Mouse (Mus musculus) CH12.LX (cell line): ENCODE measurements around the gene S100a6. TPM values are rescaled to one million over a fixed set of nuclear protein-coding genes. Genes with fewer than 3 reads are reported as not detected.

Experiments used
- DNase-seq: peaks from one replicate; pipeline ENCODE4 v3.0.0-alpha.2; 2013; ENCODE audit errors: extremely low read depth
- H3K27ac ChIP-seq: 2 replicates; pipeline ENCODE4 v1.5.1; 2012; ENCODE audit warnings: low read depth, mild to moderate bottlenecking, control low read depth, moderate library complexity; ENCODE audit not compliant: insufficient read depth
- H3K27me3 ChIP-seq: replicated peaks from 2 replicates; pipeline ENCODE3; 2012; ENCODE audit warnings: inconsistent platforms
- H3K36me3 ChIP-seq, 2 experiments: replicated peaks in 1 of 2; 2 replicates each; pipeline versions ENCODE3 to v1.6.1; 2012; ENCODE audit warnings: inconsistent platforms in 1 of 2, low read length in 1 of 2, mild to moderate bottlenecking in 1 of 2, mixed read lengths in 1 of 2, moderate library complexity in 1 of 2; ENCODE audit not compliant: control insufficient read depth in 1 of 2, insufficient read depth in 1 of 2
- H3K4me1 ChIP-seq, 2 experiments: 2 replicates each; pipeline ENCODE4 v1.6.1; 2012; ENCODE audit warnings: inconsistent platforms in 1 of 2, moderate library complexity in 1 of 2; ENCODE audit not compliant: insufficient read depth in 2 of 2, control insufficient read depth in 1 of 2
- H3K4me2 ChIP-seq: 2 replicates; pipeline ENCODE4 v1.6.1; 2012; ENCODE audit warnings: low read depth, mild to moderate bottlenecking, control low read depth; ENCODE audit not compliant: poor library complexity, insufficient read depth, severe bottlenecking
- H3K4me3 ChIP-seq, 3 experiments: fragments of 150-350 bp in 1 of 3; sonication (generic) in 1 of 3; replicated peaks in 1 of 3; 2 replicates each; pipeline versions ENCODE3 to v1.5.1; 2011 to 2012; ENCODE audit warnings: low read depth in 2 of 3, low read length in 2 of 3, mild to moderate bottlenecking in 2 of 3, moderate library complexity in 2 of 3, control low read depth in 1 of 3, improper control_type of control experiment in 1 of 3, inconsistent platforms in 1 of 3, mixed read lengths in 1 of 3; ENCODE audit not compliant: poor library complexity in 1 of 3
- H3K79me2 ChIP-seq: replicated peaks from 2 replicates; pipeline ENCODE4 v1.6.1; 2012; ENCODE audit warnings: mild to moderate bottlenecking, moderate library complexity; ENCODE audit not compliant: control insufficient read depth, poor library complexity, insufficient read depth, severe bottlenecking; ENCODE audit errors: extremely low read depth
- H3K9ac ChIP-seq: 2 replicates; pipeline ENCODE4 v1.6.1; 2012; ENCODE audit warnings: low read depth, mild to moderate bottlenecking, control low read depth, moderate library complexity; ENCODE audit not compliant: insufficient read depth
- H3K9me3 ChIP-seq: replicated peaks from 2 replicates; pipeline ENCODE3; 2012; ENCODE audit warnings: low read length, inconsistent platforms, mixed read lengths
- BHLHE40 ChIP-seq: IDR thresholded peaks from 2 replicates; pipeline ENCODE4 v1.6.1; 2011; ENCODE audit warnings: mild to moderate bottlenecking, low read depth, low read length, improper control_type of control experiment
- CHD1 ChIP-seq: IDR thresholded peaks from 2 replicates; pipeline ENCODE4 v1.6.1; 2012; ENCODE audit warnings: low read depth, low read length, improper control_type of control experiment, inconsistent platforms
- CHD2 ChIP-seq: IDR thresholded peaks from 2 replicates; pipeline ENCODE4 v1.6.1; 2011; ENCODE audit warnings: low read length, improper control_type of control experiment
- E2F4 ChIP-seq: IDR thresholded peaks from 2 replicates; pipeline ENCODE4 v1.6.1; 2011; ENCODE audit warnings: low read depth, low read length, improper control_type of control experiment; ENCODE audit not compliant: insufficient replicate concordance
- ELF1 ChIP-seq: IDR thresholded peaks from 2 replicates; pipeline ENCODE4 v1.6.1; 2014; ENCODE audit warnings: low read depth, mild to moderate bottlenecking, inconsistent platforms, low read length, improper control_type of control experiment
- ETS1 ChIP-seq: conservative IDR thresholded peaks from 2 replicates; pipeline ENCODE4 v1.6.1; 2012; ENCODE audit warnings: low read depth, mild to moderate bottlenecking, inconsistent platforms, low read length, improper control_type of control experiment, moderate library complexity
- GABPA ChIP-seq: IDR thresholded peaks from 2 replicates; pipeline ENCODE4 v1.6.1; 2012; ENCODE audit warnings: low read depth, low read length, improper control_type of control experiment, inconsistent platforms; ENCODE audit not compliant: insufficient replicate concordance
- HCFC1 ChIP-seq: IDR thresholded peaks from 2 replicates; pipeline ENCODE4 v1.6.1; 2012; ENCODE audit warnings: low read depth, mild to moderate bottlenecking, inconsistent platforms, low read length, improper control_type of control experiment
- IRF4 ChIP-seq: IDR thresholded peaks from 2 replicates; pipeline ENCODE4 v1.6.1; 2014; ENCODE audit warnings: low read depth, mild to moderate bottlenecking, inconsistent platforms, low read length, improper control_type of control experiment
- JUN ChIP-seq: IDR thresholded peaks from 2 replicates; pipeline ENCODE4 v1.6.1; 2011; ENCODE audit warnings: low read depth, mild to moderate bottlenecking, low read length, improper control_type of control experiment, moderate library complexity; ENCODE audit not compliant: insufficient read depth
- JUND ChIP-seq: conservative IDR thresholded peaks from 2 replicates; pipeline ENCODE4 v1.6.1; 2011; ENCODE audit warnings: low read depth, low read length, improper control_type of control experiment
- MEF2A ChIP-seq: IDR thresholded peaks from 2 replicates; pipeline ENCODE4 v1.6.1; 2014; ENCODE audit warnings: low read depth, mild to moderate bottlenecking, inconsistent platforms, low read length, improper control_type of control experiment, borderline replicate concordance
- MXI1 ChIP-seq: IDR thresholded peaks from 2 replicates; pipeline ENCODE4 v1.6.1; 2011; ENCODE audit warnings: mild to moderate bottlenecking, low read depth, low read length, improper control_type of control experiment
- MYC ChIP-seq: IDR thresholded peaks from 2 replicates; pipeline ENCODE4 v1.6.1; 2011; ENCODE audit warnings: low read depth, mild to moderate bottlenecking, improper control_type of control experiment, low read length
- NRF1 ChIP-seq: IDR thresholded peaks from 2 replicates; pipeline ENCODE4 v1.6.1; 2014; ENCODE audit warnings: low read depth, mild to moderate bottlenecking, inconsistent platforms, low read length, improper control_type of control experiment, moderate library complexity
- RAD21 ChIP-seq: IDR thresholded peaks from 2 replicates; pipeline ENCODE4 v1.6.1; 2011; ENCODE audit warnings: low read depth, mild to moderate bottlenecking, low read length, improper control_type of control experiment, moderate library complexity
- SIN3A ChIP-seq: IDR thresholded peaks from 2 replicates; pipeline ENCODE4 v1.6.1; 2012; ENCODE audit warnings: low read length, improper control_type of control experiment, inconsistent platforms
- UBTF ChIP-seq: IDR thresholded peaks from 2 replicates; pipeline ENCODE4 v1.6.1; 2012; ENCODE audit warnings: low read depth, mild to moderate bottlenecking, inconsistent platforms, low read length, improper control_type of control experiment, moderate library complexity
- USF1 ChIP-seq: IDR thresholded peaks from 2 replicates; pipeline ENCODE4 v1.6.1; 2014; ENCODE audit warnings: low read depth, mild to moderate bottlenecking, inconsistent platforms, low read length, improper control_type of control experiment
- ZC3H11A ChIP-seq: IDR thresholded peaks from 2 replicates; pipeline ENCODE4 v1.6.1; 2012; ENCODE audit warnings: low read depth, mild to moderate bottlenecking, inconsistent platforms, low read length, improper control_type of control experiment
- ZMIZ1 ChIP-seq: IDR thresholded peaks from 2 replicates; pipeline ENCODE4 v1.6.1; 2012; ENCODE audit warnings: low read depth, mild to moderate bottlenecking, inconsistent platforms, low read length, improper control_type of control experiment
- dilution Hi-C: fragments of 300-500 bp; cut with MboI; formaldehyde crosslinking; loops from 2 replicates; pipeline ENCODE4 v1.14.3; 2020; ENCODE audit warnings: low sequenced_read_pairs; ENCODE audit not compliant: extremely low pct_unique_long_range_greater_than_20kb, extremely low pct_ligation_motif_present
- in situ Hi-C: fragments of 300-500 bp; cut with MboI; formaldehyde crosslinking; loops from 3 replicates; pipeline ENCODE4 v1.14.3; 2019; ENCODE audit warnings: low sequenced_read_pairs, low pct_ligation_motif_present, low pct_unique_long_range_greater_than_20kb, mixed read lengths
- polyA plus RNA-seq: library from polyadenylated mRNA; unstranded; fragments of >175 nt; gene quantifications from 2 replicates; pipeline ENCODE4 v1.2.1, GENCODE M21; 2012; ENCODE audit warnings: low read depth; ENCODE audit not compliant: insufficient read length
- total RNA-seq, 2 experiments: library from RNA; depleted of rRNA; stranded (reverse); fragments of 300-350 nt in 1 of 2; fragments of >200 nt in 1 of 2; gene quantifications; 2 replicates each; pipeline ENCODE4 v1.2.3; 2012 to 2014

The S100a6 gene
- total and polyA plus RNA-seq, 3 experiments: not detected

- Histone ChIP-seq H3K9me3 (no peaks in the 10 kb centered on the region), H3K27ac (no peak within 1 kb of the TSS), H3K4me2 (no peak within 1 kb of the TSS), H3K27me3 (no peaks in the 10 kb centered on the region), H3K36me3 (no peaks in the 10 kb centered on the region), H3K4me1 (peaks cover 3 to 7% of the 10 kb centered on the region in 2 experiments), H3K79me2 (no peaks in the 10 kb centered on the region), H3K9ac (no peak within 1 kb of the TSS), H3K4me3 (no peak within 1 kb of the TSS)
- TF ChIP-seq RAD21 (no peak), USF1 (no peak), GABPA (no peak), SIN3A (no peak), E2F4 (no peak), NRF1 (no peak), CHD2 (no peak), ZC3H11A (no peak), HCFC1 (no peak), CHD1 (no peak), MXI1 (no peak), IRF4 (no peak), ETS1 (no peak), ZMIZ1 (no peak)
- in situ Hi-C loops: no loop called here
- dilution Hi-C loops: no loop called here
- no peak for DNase-seq
These were observed 11.1 kb upstream of the S100a6 start, which contains the start of gene Gm42674 for GRCm38 (mm10) chr3:90601486-90602110. Gm42674 (plus strand) TSS chr3:90601904.

GRCm38 (mm10) chr3:90603623-90604022 is 9.1 kb upstream of the S100a6 start, which contains the start of gene S100a4:
S100a4 (plus strand) TSS chr3:90603771.
- H3K9me3 ChIP-seq: no peaks in the 10 kb centered on the region
- H3K27me3 ChIP-seq: peaks cover 2% of the 10 kb centered on the region
- H3K4me3 ChIP-seq: no peak within 1 kb of the TSS
- no peak within 1 kb of the TSS for H3K27ac ChIP-seq
- no peak within 1 kb of the TSS for H3K4me2 ChIP-seq
- in situ Hi-C loops (no loop called here), dilution Hi-C loops (no loop called here)
- DNase-seq: no peak
- no peaks in the 10 kb centered on the region for H3K36me3 ChIP-seq
- H3K9ac ChIP-seq: no peak within 1 kb of the TSS
- no peaks in the 10 kb centered on the region for H3K79me2 ChIP-seq
- no peak for TF ChIP-seq JUND
- no peak for TF ChIP-seq MYC
- TF ChIP-seq USF1: no peak
- no peak for TF ChIP-seq UBTF
- TF ChIP-seq MEF2A: no peak
- TF ChIP-seq SIN3A: no peak
- TF ChIP-seq JUN: no peak
- no peak for TF ChIP-seq NRF1
- TF ChIP-seq ELF1: no peak
- no peak for TF ChIP-seq BHLHE40
- TF ChIP-seq, all 38 proteins: peak for 0
- H3K4me1 ChIP-seq: peaks cover 0 to 13% of the 10 kb centered on the region in 2 experiments; a peak in 2 of 4 replicates
